Mouse (Mus musculus) left cerebral cortex, postnatal 25 days (tissue): Measurements from ENCODE around the gene Txn2. TPM values are rescaled to one million over a fixed set of nuclear protein-coding genes. Genes with fewer than 3 reads are reported as not detected.
"Not testable (repeated sequence)": the region's sequence is repeated elsewhere in the genome, so short reads cannot be mapped to it uniquely, and the experiment has no call there.

Source experiments
- DNase-seq, 2 experiments: peaks; one replicate each; pipeline ENCODE4 v3.0.0; 2022; ENCODE audit warnings: low spot score in 2 of 2, mixed read lengths in 1 of 2
- intact Hi-C: fragments of 180-260 bp; cut with DNase I; formaldehyde crosslinking; loops from one replicate; pipeline ENCODE4 v1.15.1; 2025
- total RNA-seq, 2 experiments: library from RNA; stranded (reverse); gene quantifications; 2 replicates each; pipeline ENCODE4 v1.2.3; 2021

The Txn2 gene
- total RNA-seq, 2 experiments from 2014 or later: 132 to 135 TPM

DNA sequence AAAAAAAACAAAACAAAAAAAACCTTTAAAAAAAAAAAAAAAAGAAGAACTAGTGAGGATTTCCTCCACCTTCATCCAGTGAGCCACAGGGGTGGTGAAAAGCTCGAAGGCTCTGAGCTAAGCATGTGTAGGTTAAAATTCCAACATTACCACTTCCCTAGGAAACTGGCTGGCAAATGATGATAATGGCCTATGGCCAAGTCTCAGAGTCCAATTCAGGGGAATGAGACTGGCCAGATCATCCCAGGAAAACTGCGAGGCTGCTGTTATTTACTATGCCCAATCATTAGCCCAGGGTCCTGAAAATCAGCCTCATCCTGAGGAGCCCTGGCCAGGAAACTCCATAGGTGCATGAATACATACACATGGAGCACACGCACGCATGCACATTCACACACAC is 42.9 kb downstream of the Txn2 start:
- intact Hi-C loops: no loop called here
- DNase-seq: no peak

DNA sequence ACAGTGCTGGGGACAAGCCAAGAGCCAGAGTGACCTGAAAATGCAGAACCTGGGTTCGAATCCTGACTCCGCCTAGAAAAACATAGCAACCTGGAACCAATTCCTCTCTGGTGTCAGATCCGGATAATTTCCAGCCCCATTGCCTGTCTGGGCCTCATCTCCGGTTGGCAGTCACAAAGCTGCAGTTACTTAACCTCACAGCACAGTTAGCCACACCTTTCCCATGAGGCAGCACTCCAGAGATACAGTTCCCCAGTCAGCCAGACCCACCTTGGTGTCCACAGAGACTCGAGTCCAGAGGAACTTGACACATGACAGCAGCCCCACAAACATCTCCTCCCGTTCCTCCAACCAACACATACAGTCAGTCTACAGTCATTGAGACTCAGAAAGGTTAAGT is 43.6 kb downstream of the Txn2 start:
- intact Hi-C loops: no loop called here
- DNase-seq: no peak

GRCm38 (mm10) chr15:77883697-77884010 is 45.2 kb downstream of the Txn2 start:
- intact Hi-C loops: no loop called here
- DNase-seq: no peak

GRCm38 (mm10) chr15:77882797-77883696 is 45.8 kb downstream of the Txn2 start:
- intact Hi-C loops: no loop called here
- no peak for DNase-seq

DNA sequence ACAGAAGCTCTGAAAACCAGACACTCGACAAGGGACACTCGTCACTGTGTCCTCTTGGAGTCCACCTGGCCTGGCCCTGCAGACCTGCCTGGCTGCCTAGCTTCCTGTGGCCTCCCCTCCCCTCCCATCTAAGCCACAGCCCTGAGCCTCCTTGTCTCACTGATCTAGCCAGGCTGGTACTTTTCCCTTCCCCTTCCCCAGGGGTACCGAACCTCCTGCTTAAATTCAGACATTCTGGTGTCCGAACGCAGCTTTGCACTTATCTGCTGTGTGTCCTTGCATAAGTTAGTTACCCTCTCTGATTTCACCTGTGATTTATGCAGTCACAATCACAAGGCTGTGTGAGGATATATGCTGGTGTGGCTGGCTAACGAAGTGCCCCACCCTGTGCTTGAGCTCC is 46.5 kb downstream of the Txn2 start:
- intact Hi-C loops: no loop called here

DNA sequence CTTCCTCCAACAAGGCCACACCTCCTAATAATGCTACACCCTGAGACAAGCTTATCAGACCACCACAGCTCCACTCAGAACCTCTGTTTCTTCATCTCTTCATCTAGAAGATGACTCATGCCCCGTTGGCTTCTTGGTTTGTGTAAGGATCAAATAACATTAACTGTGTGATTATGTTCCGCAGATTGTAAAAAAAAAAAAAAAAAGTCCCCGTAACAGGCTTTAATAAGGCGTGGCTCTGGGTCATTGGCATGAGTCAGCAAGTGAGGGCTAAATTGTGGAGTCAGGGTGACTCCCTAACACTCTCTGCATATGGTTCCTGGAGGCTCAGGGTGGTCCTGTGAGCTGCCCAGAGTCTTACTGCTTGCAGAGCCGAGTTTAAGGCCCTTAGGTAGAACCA is 47.1 kb downstream of the Txn2 start:
- intact Hi-C loops: loop anchor here (2.0 kb wide), 1 partner anchor 37 kb away; no protein-coding TSS in a partner anchor
- DNase-seq: no peak

More for the DNA sequence above, 46.5 kb downstream of the Txn2 start:
- no peak for DNase-seq

DNA sequence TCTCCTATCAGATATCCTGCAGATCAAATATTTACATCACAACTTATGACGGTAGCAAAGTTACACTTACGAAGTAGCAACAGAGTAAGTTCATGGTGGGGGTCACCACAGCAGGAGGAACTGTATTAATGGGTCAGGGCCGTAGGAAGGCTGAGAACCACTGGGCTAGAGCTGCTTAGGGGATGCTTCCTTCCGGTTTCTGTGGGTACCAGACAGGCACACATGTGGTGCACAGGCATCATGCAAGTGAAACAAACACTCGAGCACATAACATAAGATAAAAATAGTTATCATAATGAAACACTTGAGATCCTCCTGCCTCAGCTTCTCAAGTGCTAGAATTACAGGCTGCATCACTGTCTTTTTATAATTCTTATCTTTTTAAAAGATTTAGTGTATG is 48.1 kb downstream of the Txn2 start:
- intact Hi-C loops: loop anchor here (2.0 kb wide), 1 partner anchor 38 kb away; no protein-coding TSS in a partner anchor
- no peak for DNase-seq

GRCm38 (mm10) chr15:77879756-77880155 is 49.0 kb downstream of the Txn2 start:
- intact Hi-C loops: loop anchor here (2.0 kb wide), 1 partner anchor 39 kb away; no protein-coding TSS in a partner anchor
- no peak for DNase-seq

- no peak for DNase-seq
- intact Hi-C loops: no loop called here
These were observed 51.6 kb downstream of the Txn2 start for GRCm38 (mm10) chr15:77877209-77877608.

DNA sequence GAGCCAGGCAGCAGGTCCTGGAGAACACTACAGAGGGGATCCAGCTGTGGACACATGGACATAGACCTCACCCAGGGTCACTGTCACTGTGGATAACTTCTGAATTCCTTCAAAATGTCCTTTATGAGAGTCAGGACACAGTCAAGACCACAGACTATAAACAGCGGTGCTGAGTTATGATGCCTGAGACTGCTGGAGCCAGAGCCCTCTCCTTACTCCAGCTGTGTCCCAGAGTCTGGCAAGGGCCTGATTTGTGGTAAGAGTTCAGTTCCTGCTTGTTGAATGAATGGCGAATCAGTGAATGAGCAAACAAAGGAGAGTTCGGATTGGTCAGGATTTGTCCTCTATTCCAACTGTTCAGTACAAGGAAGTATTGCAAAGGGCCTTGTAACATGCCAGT is 52.1 kb downstream of the Txn2 start:
- no peak for DNase-seq
- intact Hi-C loops: no loop called here

DNA sequence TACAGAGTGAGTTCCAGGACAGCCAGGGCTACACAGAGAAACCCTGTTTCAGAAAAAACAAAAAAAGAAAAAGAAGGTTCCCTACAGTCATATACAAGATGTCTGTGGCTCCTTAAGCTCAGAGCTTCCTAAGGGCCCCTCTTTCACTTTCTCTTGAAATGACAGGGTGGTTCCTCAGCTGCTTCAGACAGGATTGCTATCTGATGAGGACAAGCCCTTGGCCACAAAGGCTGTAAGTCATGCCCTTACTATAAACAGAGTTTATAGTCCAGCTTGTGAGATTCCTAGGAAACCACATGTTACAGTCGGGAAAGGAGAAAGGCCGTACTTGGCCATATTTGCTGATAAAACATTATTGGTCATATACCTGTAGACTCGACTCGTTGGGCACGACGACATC is 52.9 kb downstream of the Txn2 start:
- intact Hi-C loops: no loop called here
- no peak for DNase-seq

GRCm38 (mm10) chr15:77874807-77875206 is 54.0 kb downstream of the Txn2 start:
- no peak for DNase-seq
- intact Hi-C loops: no loop called here

DNA sequence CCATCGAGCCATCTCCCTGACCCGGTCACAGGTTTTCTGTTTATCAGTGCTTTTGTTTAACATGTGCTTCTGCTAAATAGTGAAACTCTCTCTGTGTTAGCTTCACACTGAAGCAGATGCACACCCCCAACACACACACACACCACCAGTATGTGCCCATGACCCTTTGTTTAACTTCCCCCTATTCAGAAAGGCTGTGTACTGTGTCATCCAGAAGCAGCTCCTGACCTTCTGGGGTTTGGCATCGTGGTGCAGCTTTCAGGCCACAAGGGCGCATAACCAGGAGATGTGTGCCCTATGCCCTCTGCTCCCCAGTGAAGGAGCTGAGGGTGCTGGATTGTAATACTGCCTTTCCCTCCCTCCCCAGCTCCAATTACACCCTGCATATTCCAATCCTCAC is 54.5 kb downstream of the Txn2 start:
- intact Hi-C loops: no loop called here
- no peak for DNase-seq

DNA sequence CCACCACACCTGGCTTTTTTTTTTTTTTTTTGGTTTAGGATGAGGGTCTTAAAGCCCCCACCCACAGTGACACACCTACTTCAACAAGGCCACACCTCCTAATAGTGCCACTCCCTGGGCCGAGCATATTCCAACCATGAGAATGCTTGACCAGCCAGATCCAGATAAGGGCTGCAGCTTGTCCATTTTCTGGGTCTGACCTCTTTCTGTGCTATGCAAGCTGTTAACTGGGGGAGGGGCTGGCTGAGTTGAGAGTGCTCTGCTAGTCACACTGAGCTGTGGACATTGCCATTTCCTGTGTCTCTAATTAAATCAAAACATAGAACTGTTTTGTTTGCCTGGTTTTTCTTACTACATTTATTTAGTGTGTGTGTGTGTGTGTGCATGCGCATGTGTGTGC is 55.2 kb downstream of the Txn2 start:
- no peak for DNase-seq
- intact Hi-C loops: no loop called here

GRCm38 (mm10) chr15:77872996-77873395 is 55.8 kb downstream of the Txn2 start:
- DNase-seq: no peak
- intact Hi-C loops: no loop called here

DNA sequence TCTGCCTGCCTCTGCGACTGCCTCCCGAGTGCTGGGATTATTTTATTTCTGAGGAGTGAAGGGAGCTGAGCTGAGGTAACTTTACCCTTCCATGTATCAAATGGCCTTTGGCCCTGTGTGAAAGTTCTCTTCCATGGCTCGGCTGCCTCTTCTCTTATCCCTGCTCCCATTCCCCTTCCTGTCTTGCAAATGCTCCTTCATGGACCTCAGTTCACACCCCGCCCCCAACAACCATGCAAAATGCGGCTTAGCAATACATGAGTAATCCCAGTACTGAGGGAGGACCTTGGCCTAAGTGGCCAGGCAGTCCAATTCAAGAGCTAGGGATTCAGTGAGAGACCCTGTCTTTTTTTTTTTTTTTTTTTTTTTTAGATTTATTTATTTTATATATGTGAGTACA is 60.5 kb downstream of the Txn2 start:
- no peak for DNase-seq
- intact Hi-C loops: no loop called here

DNA sequence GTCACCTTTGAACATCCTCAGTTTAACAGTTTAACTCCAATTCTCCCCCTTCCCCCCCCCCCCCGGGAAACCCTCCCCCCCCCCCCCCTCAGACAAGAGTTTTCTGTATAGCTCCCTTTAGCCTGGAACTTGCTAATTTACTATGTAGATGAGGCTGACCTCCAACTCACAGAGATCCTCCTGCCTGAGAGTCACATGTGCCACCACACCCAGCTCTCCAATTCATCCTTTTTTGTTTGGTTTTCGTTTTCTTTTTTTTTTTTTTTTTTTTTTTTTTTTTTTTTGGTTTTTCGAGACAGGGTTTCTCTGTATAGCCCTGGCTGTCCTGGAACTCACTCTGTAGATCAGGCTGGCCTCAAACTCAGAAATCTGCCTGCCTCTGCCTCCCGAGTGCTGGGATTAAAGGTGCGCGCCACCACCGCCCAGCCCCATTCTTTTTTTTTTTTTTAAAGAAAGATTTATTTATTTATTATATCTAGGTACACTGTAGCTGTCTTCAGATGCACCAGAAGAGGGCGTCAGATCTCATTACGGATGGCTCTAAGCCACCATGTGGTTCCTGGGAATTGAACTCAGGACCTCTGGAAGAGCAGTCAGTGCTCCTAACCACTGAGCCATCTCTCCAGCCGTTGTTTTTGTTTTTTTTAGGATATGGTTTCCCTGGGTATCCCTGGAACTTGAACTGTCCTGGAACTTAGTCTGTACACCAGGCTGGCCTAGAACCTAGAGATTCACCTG is 61.4 kb downstream of the Txn2 start:
- intact Hi-C loops, DNase-seq: not testable (repeated sequence)

- no peak for DNase-seq
- intact Hi-C loops: no loop called here
These were observed 62.1 kb downstream of the Txn2 start for GRCm38 (mm10) chr15:77866583-77867220.
